10 mouse cellular contexts compared by ENCODE assay signal in the genomic region with DNA sequence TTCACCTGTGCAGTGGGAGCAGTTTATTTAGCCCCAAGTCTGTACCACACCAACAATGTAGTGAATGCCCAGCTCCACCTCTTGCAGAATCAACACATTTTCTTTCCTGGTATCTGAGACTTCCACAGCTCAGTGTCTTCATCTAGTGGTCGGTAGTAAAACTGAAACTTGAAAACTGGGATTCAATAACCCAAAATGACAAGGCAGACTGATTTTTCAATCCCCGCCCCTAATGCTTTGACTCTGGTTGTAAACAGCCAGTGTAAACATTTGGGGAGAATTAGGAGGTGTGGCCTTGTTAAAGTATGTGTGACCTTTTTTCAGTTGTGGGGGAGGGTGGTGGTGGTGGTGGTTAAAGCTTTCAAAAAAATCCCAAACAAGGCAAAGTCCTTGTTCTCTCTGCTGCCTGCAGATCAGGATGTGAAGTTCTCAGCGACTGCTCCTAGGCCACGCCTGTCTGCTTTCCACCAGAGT. TPM values are rescaled to one million over a fixed set of nuclear protein-coding genes. Genes with fewer than 3 reads are reported as not detected.
DNase-seq lines count a peak whose midpoint lies in the region; ATAC-seq and TF ChIP-seq lines count a peak whose summit lies in the region.
"Had no signal": no experiment of that assay in that cellular context is flagged by ENCODE, and none has a peak within 500 bp of the region (broad histone marks: within the 10 kb centered on the region; RNA-seq: fewer than 3 reads in every experiment).

No protein-coding gene starts in this region.

- peak; percentile 61; the same call in 1 of the 2 replicates for ATAC-seq in liver, embryonic 11.5 days (replicated peaks; ENCODE audit: low FRiP score)
- ATAC-seq in inflammation-experienced regulatory T-cells, adult 6 months: no peak
- no peak for ATAC-seq in erythroid progenitor cell, adult 5-6 weeks (replicated peaks; ENCODE audit: low FRiP score, poor library complexity, severe bottlenecking)

- H3K27me3 ChIP-seq in MEL (ENCODE audit: control insufficient read depth in 1 of 2, insufficient read depth in 2 of 2, low read length in 2 of 2): no peaks in the 10 kb centered on the region; a peak in 1 of 4 replicates
- no peaks in the 10 kb centered on the region for H3K27me3 ChIP-seq in liver, embryonic 11.5 days (replicated peaks; ENCODE audit: control insufficient read depth, insufficient read depth, low read length)
- no peaks in the 10 kb centered on the region for H3K27me3 ChIP-seq in small intestine, adult 2 months (ENCODE audit: control insufficient read depth, insufficient read depth, low read length)
- H3K27me3 ChIP-seq: embryonic facial prominence, embryonic 12.5 days had no signal

- H3K4me3 ChIP-seq in MEL (ENCODE audit: control insufficient read depth in 1 of 2, insufficient read depth in 1 of 2, low read depth in 2 of 2, low read length in 2 of 2): no peak overlapping the region
- no peak overlapping the region for H3K4me3 ChIP-seq in liver, embryonic 11.5 days (ENCODE audit: low read depth, low read length)
- no peak overlapping the region for H3K4me3 ChIP-seq in small intestine, adult 2 months (ENCODE audit: low read depth, low read length)
- H3K4me3 ChIP-seq: embryonic facial prominence, embryonic 12.5 days; midbrain, embryonic 12.5 days had no signal

- no peak overlapping the region for H3K9ac ChIP-seq in MEL (ENCODE audit: control insufficient read depth, low read depth, low read length, poor library complexity, severe bottlenecking)
- no peak overlapping the region for H3K9ac ChIP-seq in liver, embryonic 11.5 days (ENCODE audit: low read depth, low read length)
- H3K9ac ChIP-seq: embryonic facial prominence, embryonic 12.5 days; midbrain, embryonic 12.5 days had no signal

- WGBS in liver, embryonic 11.5 days: 38% methylated on average over 4 of the region's 4 CpGs
- 7% methylated on average over 4 of the region's 4 CpGs for WGBS in small intestine, adult 2 months

- H3K27ac ChIP-seq in MEL (ENCODE audit: control insufficient read depth, low read depth, low read length): no peak overlapping the region
- no peak overlapping the region for H3K27ac ChIP-seq in liver, embryonic 11.5 days (ENCODE audit: low read depth, low read length)
- H3K27ac ChIP-seq in small intestine, adult 2 months (ENCODE audit: insufficient read depth, low read depth, low read length): peak overlapping the region; percentile 40
- H3K27ac ChIP-seq: embryonic facial prominence, embryonic 12.5 days; midbrain, embryonic 12.5 days had no signal

- peak in 2 of 3 experiments; percentile 14 to 33; a peak in 2 of 6 replicates for TF ChIP-seq CTCF in MEL (IDR thresholded peaks at IDR 0.05 in 2 of 3, conservative IDR thresholded peaks at IDR 0.05 in 1 of 3; ENCODE audit: control insufficient read depth in 1 of 3, insufficient read depth in 1 of 3, low read depth in 2 of 3, low read length in 3 of 3, poor library complexity in 1 of 3, severe bottlenecking in 1 of 3)
- TF ChIP-seq CTCF in small intestine, adult 2 months (IDR thresholded peaks at IDR 0.05; ENCODE audit: extremely low read depth, insufficient read length, insufficient replicate concordance, low read depth, low read length): no peak

- TF ChIP-seq RAD21 in MEL (IDR thresholded peaks at IDR 0.05; ENCODE audit: low read depth, low read length): peak; percentile 27

- no peaks in the 10 kb centered on the region for H3K79me2 ChIP-seq in MEL (ENCODE audit: control insufficient read depth, insufficient read depth, low read length, poor library complexity)

- no peak for TF ChIP-seq EP300 in MEL (IDR thresholded peaks at IDR 0.05; ENCODE audit: low read depth in 1 of 2, low read length in 2 of 2)

- DNase-seq in heart, adult 9 months (ENCODE audit: low spot score in 2 of 2): peak; percentile 22 to 25
- no peak for DNase-seq in heart, postnatal 25 days (ENCODE audit: low spot score)
- DNase-seq in MEL (ENCODE audit: low read depth, low spot score): no peak
- peak; percentile 36 for DNase-seq in fibroblast of lung, adult 2 months (ENCODE audit: low read depth)
- no peak for DNase-seq in liver, embryonic 11.5 days (ENCODE audit: low spot score)

- H3K4me1 ChIP-seq in MEL (ENCODE audit: control insufficient read depth in 1 of 2, insufficient read depth in 2 of 2, low read length in 2 of 2): no peaks in the 10 kb centered on the region
- H3K4me1 ChIP-seq in liver, embryonic 11.5 days (replicated peaks; ENCODE audit: control insufficient read depth, insufficient read depth, low read length): peaks cover 3% of the 10 kb centered on the region; the same call in 1 of the 2 replicates
- H3K4me1 ChIP-seq in small intestine, adult 2 months (ENCODE audit: control insufficient read depth, insufficient read depth, insufficient read length, low read length): peaks cover 7% of the 10 kb centered on the region; the same call in 1 of the 2 replicates
- H3K4me1 ChIP-seq: embryonic facial prominence, embryonic 12.5 days; midbrain, embryonic 12.5 days had no signal

- H3K4me2 ChIP-seq in liver, embryonic 11.5 days: no peak overlapping the region
- H3K4me2 ChIP-seq: embryonic facial prominence, embryonic 12.5 days; midbrain, embryonic 12.5 days had no signal

- intact Hi-C loops in heart, postnatal 25 days (cut with DNase I): loop anchor here (5.0 kb wide), 2 partner anchors 326 to 416 kb away; no protein-coding TSS in a partner anchor

- no peaks in the 10 kb centered on the region for H3K9me3 ChIP-seq in MEL (replicated peaks; ENCODE audit: insufficient read depth, low read length)
- H3K9me3 ChIP-seq in liver, embryonic 11.5 days (ENCODE audit: control insufficient read depth, low read length): no peaks in the 10 kb centered on the region
- H3K9me3 ChIP-seq: embryonic facial prominence, embryonic 12.5 days; midbrain, embryonic 12.5 days had no signal

- H3K36me3 ChIP-seq in MEL (ENCODE audit: control insufficient read depth in 1 of 2, insufficient read depth in 2 of 2, low read length in 2 of 2): no peaks in the 10 kb centered on the region
- no peaks in the 10 kb centered on the region for H3K36me3 ChIP-seq in liver, embryonic 11.5 days (ENCODE audit: control insufficient read depth, insufficient read depth, low read length)
- no peaks in the 10 kb centered on the region for H3K36me3 ChIP-seq in small intestine, adult 2 months (ENCODE audit: control insufficient read depth, insufficient read depth, low read length)
- H3K36me3 ChIP-seq: embryonic facial prominence, embryonic 12.5 days; midbrain, embryonic 12.5 days had no signal

- TF ChIP-seq POLR2A in MEL (IDR thresholded peaks at IDR 0.05; ENCODE audit: control insufficient read depth in 1 of 2, insufficient read depth in 1 of 2, low read depth in 1 of 2, low read length in 2 of 2, poor library complexity in 1 of 2): no peak
- TF ChIP-seq POLR2A in small intestine, adult 2 months (IDR thresholded peaks at IDR 0.05; ENCODE audit: low read depth, low read length): no peak

TF ChIP-seq in MEL, 35 proteins besides CTCF, POLR2A, EP300 and RAD21:
- TF ChIP-seq JUND (IDR thresholded peaks at IDR 0.05; ENCODE audit: low read depth, low read length) (no peak), CHD1 (IDR thresholded peaks at IDR 0.05; ENCODE audit: low read depth, low read length) (no peak), KAT2A (conservative IDR thresholded peaks at IDR 0.05; ENCODE audit: low read depth, low read length) (no peak), GABPA (IDR thresholded peaks at IDR 0.05; ENCODE audit: low read depth, low read length) (no peak), E2F4 (IDR thresholded peaks at IDR 0.05; ENCODE audit: borderline replicate concordance, low read depth, low read length) (no peak), SMC3 (IDR thresholded peaks at IDR 0.05; ENCODE audit: low read depth, low read length) (peak; percentile 21; the same call in 1 of the 2 replicates), CHD2 (IDR thresholded peaks at IDR 0.05; ENCODE audit: low read length) (no peak), ZNF384 (IDR thresholded peaks at IDR 0.05; ENCODE audit: low read depth, low read length) (no peak), ZC3H11A (IDR thresholded peaks at IDR 0.05; ENCODE audit: low read depth, low read length) (peak; percentile 4; the same call in 1 of the 2 replicates), MYC (IDR thresholded peaks at IDR 0.05; ENCODE audit: low read depth, low read length) (no peak), GATA1 (IDR thresholded peaks at IDR 0.05; ENCODE audit: low read depth, low read length) (no peak), MAFK (IDR thresholded peaks at IDR 0.05; ENCODE audit: borderline replicate concordance, low read depth, low read length) (no peak)
TF ChIP-seq in MEL: peak in this region for 2.

RNA-seq across cellular contexts. Expression of gene Gcsam, which starts 1.7 kb away (rescaled TPM):
- total RNA-seq in heart, postnatal 25 days (2021): not detected
- total RNA-seq in MEL (2012; rRNA removed): not detected in 2 replicates
- not detected for polyA plus RNA-seq in MEL (2012; ENCODE audit: insufficient read depth in 1 of 2, insufficient read length in 2 of 2, low read depth in 1 of 2, low replicate concordance in 2 of 2, missing spikeins in 1 of 2)
- polyA plus RNA-seq in liver, embryonic 11.5 days (2014; fragmentation: Nextera tagmentation; extraction: Ambion mirVana): 1.6 and 2.0 TPM in 2 replicates
- polyA plus RNA-seq in small intestine, adult 2 months (2012; rRNA removed): 0.06 and 0.11 TPM in 2 replicates
- under 1 TPM in 1 of 3 experiments, not detected in 2; 0.23 TPM for polyA plus RNA-seq in inflammation-experienced regulatory T-cells, adult 6 months (2017; shearing (Covaris generic))
- not detected in 2 replicates for total RNA-seq in erythroid progenitor cell, adult 5-6 weeks (2015; ENCODE audit: low replicate concordance)
- total RNA-seq in erythroid progenitor cell, adult 5-6 weeks (2017; ENCODE audit: low replicate concordance): not detected in 2 replicates

RNA-seq across cellular contexts. Expression of gene BC016579, which starts 45.4 kb away (rescaled TPM):
- not detected for total RNA-seq in heart, postnatal 25 days (2021)
- not detected in 2 replicates for total RNA-seq in MEL (2012; rRNA removed)
- not detected for polyA plus RNA-seq in MEL (2012; ENCODE audit: insufficient read depth in 1 of 2, insufficient read length in 2 of 2, low read depth in 1 of 2, low replicate concordance in 2 of 2, missing spikeins in 1 of 2)
- polyA plus RNA-seq in liver, embryonic 11.5 days (2014; fragmentation: Nextera tagmentation; extraction: Ambion mirVana): 0.34 and 0.90 TPM in 2 replicates
- polyA plus RNA-seq in small intestine, adult 2 months (2012; rRNA removed): 1.3 and 2.1 TPM in 2 replicates
- not detected for polyA plus RNA-seq in inflammation-experienced regulatory T-cells, adult 6 months (2017; shearing (Covaris generic))
- total RNA-seq in erythroid progenitor cell, adult 5-6 weeks (2015; ENCODE audit: low replicate concordance): not detected in 2 replicates
- not detected in 2 replicates for total RNA-seq in erythroid progenitor cell, adult 5-6 weeks (2017; ENCODE audit: low replicate concordance)
- polyA plus RNA-seq: embryonic facial prominence, embryonic 12.5 days had no signal

Comparison
In these comparisons a context has a peak if more than half of its experiments do, and no peak if none do; other contexts are left out.
1. DNase-seq: peak in heart, adult 9 months (2 of 2) and fibroblast of lung, adult 2 months (single experiment); none in heart, postnatal 25 days (single experiment), MEL (single experiment) and liver, embryonic 11.5 days (single experiment).